Mouse (Mus musculus) kidney, adult 2 months (tissue): ENCODE measurements around the gene Atxn1.

ENCODE experiments used
- CTCF ChIP-seq: fragments of 200-500 bp; conservative IDR thresholded peaks from 2 replicates; pipeline ENCODE4 v1.5.1; 2011; ENCODE audit warnings: low read depth, mild to moderate bottlenecking, control low read depth, low read length, moderate library complexity, mixed read lengths; ENCODE audit not compliant: insufficient read depth, insufficient read length
- POLR2A ChIP-seq: fragments of 200-500 bp; IDR thresholded peaks from one replicate; pipeline ENCODE4 v1.6.1; 2011; ENCODE audit warnings: low read depth, low read length, control low read depth

GRCm38 (mm10) chr13:45669969-45670368, 294.8 kb downstream of the Atxn1 start:
- TF ChIP-seq CTCF, result no peak
- TF ChIP-seq POLR2A, result no peak
